Mouse (Mus musculus): ENCODE results near the gene Tpbpa.
"Not testable (repeated sequence)": the region's sequence is repeated elsewhere in the genome, so short reads cannot be mapped to it uniquely, and the experiment has no call there.

- not testable (repeated sequence) for TF ChIP-seq MAZ (IDR thresholded peaks at IDR 0.05; ENCODE audit: low read depth, low read length); POLR2A (IDR thresholded peaks at IDR 0.05; ENCODE audit: control insufficient read depth in 1 of 2, insufficient read depth in 1 of 2, low read depth in 1 of 2, low read length in 2 of 2, poor library complexity in 1 of 2); EP300 (IDR thresholded peaks at IDR 0.05; ENCODE audit: low read depth in 1 of 2, low read length in 2 of 2); ETS1 (IDR thresholded peaks at IDR 0.05; ENCODE audit: low read depth, low read length); E2F4 (IDR thresholded peaks at IDR 0.05; ENCODE audit: borderline replicate concordance, low read depth, low read length); SMC3 (IDR thresholded peaks at IDR 0.05; ENCODE audit: low read depth, low read length); HCFC1 (IDR thresholded peaks at IDR 0.05; ENCODE audit: low read depth, low read length); GABPA (IDR thresholded peaks at IDR 0.05; ENCODE audit: low read depth, low read length); BHLHE40 (IDR thresholded peaks at IDR 0.05; ENCODE audit: borderline replicate concordance, low read depth, low read length); USF1 (IDR thresholded peaks at IDR 0.05; ENCODE audit: low read depth, low read length); ZNF384 (IDR thresholded peaks at IDR 0.05; ENCODE audit: low read depth, low read length); MAX (IDR thresholded peaks at IDR 0.05; ENCODE audit: low read length)
- peak in 2 of 3 experiments; percentile 15 to 32; a peak in 3 of 6 replicates for TF ChIP-seq CTCF (IDR thresholded peaks at IDR 0.05 in 2 of 3, conservative IDR thresholded peaks at IDR 0.05 in 1 of 3; ENCODE audit: control insufficient read depth in 1 of 3, insufficient read depth in 1 of 3, low read depth in 2 of 3, low read length in 3 of 3, poor library complexity in 1 of 3, severe bottlenecking in 1 of 3)
Observed at GRCm38 (mm10) chr13:60972319-60972718, 30.5 kb upstream of the Tpbpa start.
